Mouse (Mus musculus) forebrain, embryonic 14.5 days (tissue): ENCODE measurements around the gene Ggnbp2. TPM values are rescaled to one million over a fixed set of nuclear protein-coding genes. Genes with fewer than 3 reads are reported as not detected.
"Not testable (repeated sequence)": the region's sequence is repeated elsewhere in the genome, so short reads cannot be mapped to it uniquely, and the experiment has no call there.

Experiments
- ATAC-seq: fragments of 200-750 bp; cut with Nextera tagmentation; 2 replicates; pipeline ENCODE4 v1.8.0; 2017; ENCODE audit warnings: mild to moderate bottlenecking, moderate library complexity
- DNase-seq: peaks from one replicate; pipeline ENCODE4 v3.0.0-alpha.2; 2015; ENCODE audit warnings: low spot score
- H3K27ac ChIP-seq: fragments of 300-500 bp; sonication (generic); 2 replicates; pipeline ENCODE4 v1.5.1; 2014; ENCODE audit warnings: low read depth, mild to moderate bottlenecking, control low read depth, low read length, moderate library complexity
- H3K27me3 ChIP-seq: fragments of 300-500 bp; sonication (generic); replicated peaks from 2 replicates; pipeline ENCODE4 v1.6.1; 2014; ENCODE audit warnings: low read length, control low read depth, mixed read lengths; ENCODE audit not compliant: control insufficient read depth, insufficient read depth
- H3K36me3 ChIP-seq: fragments of 300-500 bp; sonication (generic); 2 replicates; pipeline ENCODE4 v1.6.1; 2014; ENCODE audit warnings: low read length, control low read depth; ENCODE audit not compliant: control insufficient read depth, insufficient read depth
- H3K4me1 ChIP-seq: fragments of 300-500 bp; sonication (generic); 2 replicates; pipeline ENCODE4 v1.6.1; 2014; ENCODE audit warnings: antibody characterized with exemption, low read length, control low read depth; ENCODE audit not compliant: control insufficient read depth, insufficient read depth
- H3K4me2 ChIP-seq: fragments of 300-500 bp; sonication (generic); 2 replicates; pipeline ENCODE4 v1.6.1; 2014; ENCODE audit warnings: mild to moderate bottlenecking, control low read depth, low read length
- H3K4me3 ChIP-seq: fragments of 300-500 bp; sonication (generic); 2 replicates; pipeline ENCODE4 v1.5.1; 2014; ENCODE audit warnings: low read depth, low read length, control low read depth
- H3K9ac ChIP-seq: fragments of 300-500 bp; sonication (generic); 2 replicates; pipeline ENCODE4 v1.6.1; 2014; ENCODE audit warnings: mild to moderate bottlenecking, low read length, control low read depth, moderate library complexity
- H3K9me3 ChIP-seq: fragments of 300-500 bp; sonication (generic); replicated peaks from 2 replicates; pipeline ENCODE4 v1.6.1; 2016; ENCODE audit warnings: low read length, control low read depth, mixed read lengths; ENCODE audit not compliant: control insufficient read depth
- WGBS: fragments of 180-500 bp; shearing (Covaris S2); extraction: QIAGEN DNeasy Blood & Tissue Kit; methylation state at CpG from one replicate; pipeline ENCODE4 v1.1.7; 2014; 5-methylcytosine and 5-hydroxymethylcytosine counted together
- polyA plus RNA-seq: library from polyadenylated mRNA; unstranded; fragments of >200 nt; fragmentation: Nextera tagmentation; extraction: Ambion mirVana; gene quantifications from 2 replicates; pipeline ENCODE4 v1.2.1, GENCODE M21; 2014

Gene Ggnbp2
- polyA plus RNA-seq, 1 experiment from 2014 or later: 55.2 TPM

GRCm38 (mm10) chr11:84846741-84847474 is 23.7 kb downstream of the Ggnbp2 start:
- H3K4me3 ChIP-seq: no peak overlapping the region
- no peak overlapping the region for H3K9ac ChIP-seq
- peaks cover 41% of the 10 kb centered on the region for H3K36me3 ChIP-seq
- no peak for ATAC-seq
- no peak for DNase-seq
- WGBS: 95% methylated on average over 15 of the region's 15 CpGs
- H3K27ac ChIP-seq: no peak overlapping the region
- no peaks in the 10 kb centered on the region for H3K27me3 ChIP-seq
- H3K4me2 ChIP-seq: no peak overlapping the region
- no peaks in the 10 kb centered on the region for H3K4me1 ChIP-seq
- no peaks in the 10 kb centered on the region for H3K9me3 ChIP-seq

- Histone ChIP-seq H3K4me2 (no peak overlapping the region), H3K4me1 (no peaks in the 10 kb centered on the region), H3K9me3 (no peaks in the 10 kb centered on the region), H3K9ac (no peak overlapping the region), H3K27me3 (no peaks in the 10 kb centered on the region), H3K4me3 (no peak overlapping the region), H3K27ac (no peak overlapping the region), H3K36me3 (peaks cover 68% of the 10 kb centered on the region)
- DNase-seq (no peak), ATAC-seq (no peak)
- WGBS: 93% methylated on average over 2 of the region's 2 CpGs
Observed at GRCm38 (mm10) chr11:84839330-84839729, 31.3 kb downstream of the Ggnbp2 start.

- peak; percentile 27 for ATAC-seq
- DNase-seq, H3K27me3 ChIP-seq, H3K9me3 ChIP-seq, H3K27ac ChIP-seq: not testable (repeated sequence)
- Histone ChIP-seq H3K4me2 (peak overlapping the region; percentile 85), H3K4me3 (peak overlapping the region; percentile 47; the same call in 1 of the 2 replicates), H3K4me1 (peaks cover 11% of the 10 kb centered on the region), H3K36me3 (peaks cover 40% of the 10 kb centered on the region), H3K9ac (peak overlapping the region; percentile 70; the same call in 1 of the 2 replicates)
- 77% methylated on average over 11 of the region's 11 CpGs for WGBS
Observed at GRCm38 (mm10) chr11:84829495-84829894, 41.1 kb downstream of the Ggnbp2 start.

- under 1% methylated on average over 62 of the region's 62 CpGs for WGBS
- Histone ChIP-seq H3K4me3 (peak within 1 kb of the TSS; percentile 47), H3K9me3 (no peaks in the 10 kb centered on the region), H3K4me1 (peaks cover 11% of the 10 kb centered on the region), H3K27ac (no peak within 1 kb of the TSS), H3K27me3 (no peaks in the 10 kb centered on the region), H3K4me2 (peak within 1 kb of the TSS; percentile 85), H3K36me3 (peaks cover 32% of the 10 kb centered on the region), H3K9ac (peak within 1 kb of the TSS; percentile 70)
- DNase-seq (peak; percentile 71), ATAC-seq (peak; percentile 88)
Observed at GRCm38 (mm10) chr11:84828516-84829399, 41.9 kb downstream of the Ggnbp2 start, which contains the start of gene Dhrs11. Dhrs11 (minus strand) TSS chr11:84828994.

- H3K4me1 ChIP-seq: peaks cover 11% of the 10 kb centered on the region
- H3K4me2 ChIP-seq: peak overlapping the region; percentile 85
- H3K4me3 ChIP-seq: peak overlapping the region; percentile 47
- no peak for DNase-seq
- 52% methylated on average over 3 of the region's 3 CpGs for WGBS
- no peak for ATAC-seq
- no peak overlapping the region for H3K27ac ChIP-seq
- no peaks in the 10 kb centered on the region for H3K27me3 ChIP-seq
- no peaks in the 10 kb centered on the region for H3K9me3 ChIP-seq
- peak overlapping the region; percentile 70 for H3K9ac ChIP-seq
- peaks cover 26% of the 10 kb centered on the region for H3K36me3 ChIP-seq
Observed at GRCm38 (mm10) chr11:84827901-84828503, 42.6 kb downstream of the Ggnbp2 start.

GRCm38 (mm10) chr11:84827492-84827891 is 43.1 kb downstream of the Ggnbp2 start:
- Histone ChIP-seq H3K36me3 (peaks cover 21% of the 10 kb centered on the region), H3K4me2 (no peak overlapping the region), H3K9ac (no peak overlapping the region), H3K9me3 (no peaks in the 10 kb centered on the region), H3K27ac (no peak overlapping the region), H3K4me3 (no peak overlapping the region), H3K4me1 (peaks cover 11% of the 10 kb centered on the region), H3K27me3 (no peaks in the 10 kb centered on the region)
- ATAC-seq (no peak), DNase-seq (no peak)

- WGBS: 49% methylated on average over 3 of the region's 3 CpGs
- H3K9me3 ChIP-seq: no peaks in the 10 kb centered on the region
- no peak overlapping the region for H3K4me2 ChIP-seq
- no peak overlapping the region for H3K9ac ChIP-seq
- ATAC-seq (no peak), DNase-seq (peak; percentile 29)
- H3K27me3 ChIP-seq: no peaks in the 10 kb centered on the region
- H3K4me1 ChIP-seq: peaks cover 11% of the 10 kb centered on the region
- no peak overlapping the region for H3K4me3 ChIP-seq
- no peak overlapping the region for H3K27ac ChIP-seq
- peaks cover 8% of the 10 kb centered on the region for H3K36me3 ChIP-seq
Observed at GRCm38 (mm10) chr11:84826185-84826584, 44.4 kb downstream of the Ggnbp2 start.

GRCm38 (mm10) chr11:84825261-84825807 is 45.3 kb downstream of the Ggnbp2 start:
- no peaks in the 10 kb centered on the region for H3K27me3 ChIP-seq
- ATAC-seq (no peak), DNase-seq (no peak)
- H3K4me2 ChIP-seq: no peak overlapping the region
- 89% methylated on average over 10 of the region's 10 CpGs for WGBS
- no peak overlapping the region for H3K27ac ChIP-seq
- peaks cover 11% of the 10 kb centered on the region for H3K4me1 ChIP-seq
- H3K4me3 ChIP-seq: no peak overlapping the region
- H3K9ac ChIP-seq: no peak overlapping the region
- H3K36me3 ChIP-seq: 0 out of 2 replicates have a peak, but pooled peaks cover 3% of the 10 kb centered on the region
- no peaks in the 10 kb centered on the region for H3K9me3 ChIP-seq
